Mouse (Mus musculus): ENCODE measurements at regions not wholly inside any gene's neighbourhood (a gene's known extent, or its start where the extent isn't known, plus 50 kb on each side); places are given as distances from the start of the nearest gene placed in this dataset.

- TF ChIP-seq POLR2A (IDR thresholded peaks at IDR 0.05; ENCODE audit: borderline replicate concordance, insufficient read depth, low read length) (no peak), CTCF (IDR thresholded peaks at IDR 0.05; ENCODE audit: borderline replicate concordance, insufficient read depth, low read depth, low read length) (no peak)
These were observed 127.0 kb downstream of the Rsl24d1 start for GRCm38 (mm10) chr9:73240188-73240587.
